Mouse (Mus musculus): ENCODE results near the gene Robo1.
A peak's percentile ranks its signal among the peaks of the same experiment; 100 is the strongest.

Robo1 gene

GRCm38 (mm10) chr16:72307537-72308330 is at the start of gene Robo1:
Robo1 (plus strand) TSS chr16:72308306.
- DNase-seq, result no peak

- no peak for DNase-seq
Measured at GRCm38 (mm10) chr16:72267839-72268238, 40.3 kb upstream of the Robo1 start.

- DNase-seq, result no peak
Measured at GRCm38 (mm10) chr16:72276390-72277074, 31.6 kb upstream of the Robo1 start.

GRCm38 (mm10) chr16:72308331-72308668 is 194 bp downstream of the Robo1 start:
- no peak for DNase-seq

- no peak for DNase-seq
Measured at GRCm38 (mm10) chr16:72327321-72327720, 19.2 kb downstream of the Robo1 start.

- DNase-seq, result no peak
Measured at GRCm38 (mm10) chr16:72328579-72328978, 20.5 kb downstream of the Robo1 start.

GRCm38 (mm10) chr16:72337757-72338156 is 29.7 kb downstream of the Robo1 start:
- DNase-seq, result no peak

GRCm38 (mm10) chr16:72350422-72350821 is 42.3 kb downstream of the Robo1 start:
- no peak for DNase-seq

- DNase-seq, result peak; percentile 34
Measured at GRCm38 (mm10) chr16:72356515-72357357, 48.6 kb downstream of the Robo1 start.

- no peak for DNase-seq
Measured at GRCm38 (mm10) chr16:72376896-72377295, 68.8 kb downstream of the Robo1 start.

GRCm38 (mm10) chr16:72381819-72382218 is 73.7 kb downstream of the Robo1 start:
- no peak for DNase-seq

- no peak for DNase-seq
Measured at GRCm38 (mm10) chr16:72383566-72383965, 75.5 kb downstream of the Robo1 start.

- DNase-seq, result no peak
Measured at GRCm38 (mm10) chr16:72393512-72393911, 85.4 kb downstream of the Robo1 start.

- no peak for DNase-seq
Measured at GRCm38 (mm10) chr16:72398811-72399210, 90.7 kb downstream of the Robo1 start.

GRCm38 (mm10) chr16:72402381-72402780 is 94.3 kb downstream of the Robo1 start:
- no peak for DNase-seq

GRCm38 (mm10) chr16:72409820-72410219 is 101.7 kb downstream of the Robo1 start:
- no peak for DNase-seq

- DNase-seq, result no peak
Measured at GRCm38 (mm10) chr16:72411669-72412270, 103.7 kb downstream of the Robo1 start.

- no peak for DNase-seq
Measured at GRCm38 (mm10) chr16:72412879-72413278, 104.8 kb downstream of the Robo1 start.

- no peak for DNase-seq
Measured at GRCm38 (mm10) chr16:72419328-72420066, 111.4 kb downstream of the Robo1 start.

GRCm38 (mm10) chr16:72422426-72422825 is 114.3 kb downstream of the Robo1 start:
- DNase-seq, result no peak

- DNase-seq, result no peak
Measured at GRCm38 (mm10) chr16:72434396-72434795, 126.3 kb downstream of the Robo1 start.

GRCm38 (mm10) chr16:72444428-72445135 is 136.5 kb downstream of the Robo1 start:
- no peak for DNase-seq
